Mouse (Mus musculus) kidney, adult 2 months (tissue): ENCODE data around the gene Hdgfl2.

Experiments used
- CTCF ChIP-seq: fragments of 200-500 bp; conservative IDR thresholded peaks from 2 replicates; pipeline ENCODE4 v1.5.1; 2011; ENCODE audit warnings: low read depth, mild to moderate bottlenecking, control low read depth, low read length, moderate library complexity, mixed read lengths; ENCODE audit not compliant: insufficient read depth, insufficient read length
- POLR2A ChIP-seq: fragments of 200-500 bp; IDR thresholded peaks from one replicate; pipeline ENCODE4 v1.6.1; 2011; ENCODE audit warnings: low read depth, low read length, control low read depth

GRCm38 (mm10) chr17:56098711-56099572 is 19.5 kb downstream of the Hdgfl2 start:
- TF ChIP-seq POLR2A, result no peak
- TF ChIP-seq CTCF, result no peak; the same call in 1 of the 2 replicates
